Mouse (Mus musculus) heart, postnatal 0 days (tissue): Measurements from ENCODE around the gene Dnajc16.

Experiments
- CTCF ChIP-seq: IDR thresholded peaks from 2 replicates; pipeline ENCODE4 v1.5.1; 2016; ENCODE audit warnings: antibody characterized with exemption, control low read depth, low read depth
- EP300 ChIP-seq: IDR thresholded peaks from 2 replicates; pipeline ENCODE4 v1.6.1; 2016; ENCODE audit warnings: antibody characterized with exemption, low read depth

DNA sequence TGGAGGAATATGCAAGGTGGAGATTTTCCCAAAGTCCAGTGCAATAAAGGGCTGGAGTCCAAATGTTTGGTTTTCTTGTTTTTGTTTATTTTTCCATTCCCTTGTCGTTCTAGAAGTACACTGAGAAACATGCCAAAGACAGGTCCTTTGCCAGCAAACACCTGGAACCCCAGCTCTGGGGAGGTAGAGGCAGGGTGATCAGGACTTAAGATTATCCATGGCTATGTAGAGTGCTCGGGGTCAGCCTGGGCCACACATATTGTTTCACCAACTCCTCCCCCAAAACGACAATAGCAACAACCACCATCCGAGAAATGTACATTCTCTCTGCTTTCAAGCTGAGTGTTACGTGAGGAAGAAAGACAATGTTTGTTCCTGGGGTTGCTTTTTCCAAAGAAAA, 35.3 kb upstream of the Dnajc16 start, which contains the start of gene Cela2a:
- TF ChIP-seq CTCF (no peak), EP300 (no peak)
